Mouse (Mus musculus): ENCODE measurements around the gene Nfic. TPM values are rescaled to one million over a fixed set of nuclear protein-coding genes. Genes with fewer than 3 reads are reported as not detected.
A peak's percentile ranks its signal among the peaks of the same experiment; 100 is the strongest.

Nfic gene
- polyA plus RNA-seq, 1 experiment from 2014 or later, result 29.2 TPM

- WGBS, result 84% methylated on average over 38 of the region's 38 CpGs
- no peak overlapping the region for H3K4me3 ChIP-seq (ENCODE audit: low read depth, low read length)
- 0 out of 2 replicates have a peak, but pooled peaks cover 4% of the 10 kb centered on the region for H3K36me3 ChIP-seq (ENCODE audit: control insufficient read depth, insufficient read depth)
- TF ChIP-seq CTCF (IDR thresholded peaks at IDR 0.05; ENCODE audit: low read depth), result peak; percentile 43
- no peak overlapping the region for H3K9ac ChIP-seq (ENCODE audit: low read depth, low read length)
- no peak for ATAC-seq
- H3K4me1 ChIP-seq (replicated peaks; ENCODE audit: control insufficient read depth, insufficient read depth, low read length), result peaks cover 21% of the 10 kb centered on the region
- H3K27me3 ChIP-seq (replicated peaks; ENCODE audit: control insufficient read depth, insufficient read depth, low read length), result 0 out of 2 replicates have a peak, but pooled peaks cover 6% of the 10 kb centered on the region
- no peaks in the 10 kb centered on the region for H3K9me3 ChIP-seq (ENCODE audit: control insufficient read depth)
- H3K27ac ChIP-seq (ENCODE audit: low read depth, low read length), result no peak overlapping the region
- no peak overlapping the region for H3K4me2 ChIP-seq (replicated peaks; ENCODE audit: low read depth)
Observed at GRCm38 (mm10) chr10:81498316-81499249, 43.1 kb upstream of the Nfic start.

GRCm38 (mm10) chr10:81497401-81498270 is 42.2 kb upstream of the Nfic start:
- no peak overlapping the region for H3K27ac ChIP-seq (ENCODE audit: low read depth, low read length)
- H3K36me3 ChIP-seq (ENCODE audit: control insufficient read depth, insufficient read depth), result peaks cover 12% of the 10 kb centered on the region; the same call in 1 of the 2 replicates
- no peaks in the 10 kb centered on the region for H3K9me3 ChIP-seq (ENCODE audit: control insufficient read depth)
- no peak for TF ChIP-seq CTCF (IDR thresholded peaks at IDR 0.05; ENCODE audit: low read depth)
- no peak for ATAC-seq
- H3K4me3 ChIP-seq (ENCODE audit: low read depth, low read length), result no peak overlapping the region
- no peaks in the 10 kb centered on the region for H3K27me3 ChIP-seq (replicated peaks; ENCODE audit: control insufficient read depth, insufficient read depth, low read length)
- H3K9ac ChIP-seq (ENCODE audit: low read depth, low read length), result no peak overlapping the region
- peak overlapping the region; percentile 88; the same call in 1 of the 2 replicates for H3K4me2 ChIP-seq (replicated peaks; ENCODE audit: low read depth)
- WGBS, result 81% methylated on average over 17 of the region's 17 CpGs
- H3K4me1 ChIP-seq (replicated peaks; ENCODE audit: control insufficient read depth, insufficient read depth, low read length), result peaks cover 21% of the 10 kb centered on the region

- 23% methylated on average over 4 of the region's 4 CpGs for WGBS
- ATAC-seq, result no peak
- peak overlapping the region; percentile 80 for H3K4me3 ChIP-seq (ENCODE audit: low read depth, low read length)
- peaks cover 21% of the 10 kb centered on the region for H3K4me1 ChIP-seq (replicated peaks; ENCODE audit: control insufficient read depth, insufficient read depth, low read length)
- no peak for TF ChIP-seq CTCF (IDR thresholded peaks at IDR 0.05; ENCODE audit: low read depth)
- no peaks in the 10 kb centered on the region for H3K27me3 ChIP-seq (replicated peaks; ENCODE audit: control insufficient read depth, insufficient read depth, low read length)
- H3K36me3 ChIP-seq (ENCODE audit: control insufficient read depth, insufficient read depth), result peaks cover 19% of the 10 kb centered on the region
- no peak overlapping the region for H3K9ac ChIP-seq (ENCODE audit: low read depth, low read length)
- H3K4me2 ChIP-seq (replicated peaks; ENCODE audit: low read depth), result peak overlapping the region; percentile 88
- H3K9me3 ChIP-seq (ENCODE audit: control insufficient read depth), result no peaks in the 10 kb centered on the region
- H3K27ac ChIP-seq (ENCODE audit: low read depth, low read length), result no peak overlapping the region
Observed at GRCm38 (mm10) chr10:81496969-81497368, 41.5 kb upstream of the Nfic start.

- Histone ChIP-seq H3K9me3 (ENCODE audit: control insufficient read depth) (no peaks in the 10 kb centered on the region), H3K27ac (ENCODE audit: low read depth, low read length) (peak within 1 kb of the TSS; percentile 55), H3K4me2 (replicated peaks; ENCODE audit: low read depth) (peak within 1 kb of the TSS; percentile 88), H3K36me3 (ENCODE audit: control insufficient read depth, insufficient read depth) (peaks cover 25% of the 10 kb centered on the region), H3K9ac (ENCODE audit: low read depth, low read length) (peak within 1 kb of the TSS; percentile 84), H3K4me1 (replicated peaks; ENCODE audit: control insufficient read depth, insufficient read depth, low read length) (peaks cover 21% of the 10 kb centered on the region), H3K4me3 (ENCODE audit: low read depth, low read length) (peak within 1 kb of the TSS; percentile 80), H3K27me3 (replicated peaks; ENCODE audit: control insufficient read depth, insufficient read depth, low read length) (no peaks in the 10 kb centered on the region)
- WGBS, result under 1% methylated on average over 45 of the region's 45 CpGs
- ATAC-seq, result peak; percentile 92
- no peak for TF ChIP-seq CTCF (IDR thresholded peaks at IDR 0.05; ENCODE audit: low read depth)
Observed at GRCm38 (mm10) chr10:81496264-81496901, 40.9 kb upstream of the Nfic start, which contains the start of gene Ncln. Gene Ncln, minus strand, starts transcription at chr10:81496392.

- ATAC-seq, result peak; percentile 2; the same call in 1 of the 2 replicates
- peak overlapping the region; percentile 80 for H3K4me3 ChIP-seq (ENCODE audit: low read depth, low read length)
Observed at GRCm38 (mm10) chr10:81495616-81496263, 40.3 kb upstream of the Nfic start.

More at GRCm38 (mm10) chr10:81495616-81496263, 40.3 kb upstream of the Nfic start:
- peaks cover 31% of the 10 kb centered on the region for H3K36me3 ChIP-seq (ENCODE audit: control insufficient read depth, insufficient read depth)
- H3K9me3 ChIP-seq (ENCODE audit: control insufficient read depth), result no peaks in the 10 kb centered on the region
- H3K4me2 ChIP-seq (replicated peaks; ENCODE audit: low read depth), result peak overlapping the region; percentile 88
- peaks cover 21% of the 10 kb centered on the region for H3K4me1 ChIP-seq (replicated peaks; ENCODE audit: control insufficient read depth, insufficient read depth, low read length)
- WGBS, result under 1% methylated on average over 40 of the region's 41 CpGs
- H3K9ac ChIP-seq (ENCODE audit: low read depth, low read length), result peak overlapping the region; percentile 84
- peak overlapping the region; percentile 55 for H3K27ac ChIP-seq (ENCODE audit: low read depth, low read length)
- no peaks in the 10 kb centered on the region for H3K27me3 ChIP-seq (replicated peaks; ENCODE audit: control insufficient read depth, insufficient read depth, low read length)
- no peak for TF ChIP-seq CTCF (IDR thresholded peaks at IDR 0.05; ENCODE audit: low read depth)
